Comparison of ENCODE assay signal across 9 mouse cellular contexts in genomic region chr10:43477459-43477858, GRCm38 (mm10). TPM values are rescaled to one million over a fixed set of nuclear protein-coding genes. Genes with fewer than 3 reads are reported as not detected.
DNase-seq lines count a peak whose midpoint lies in the region; ATAC-seq lines count a peak whose summit lies in the region.
"Had no signal": no experiment of that assay in that cellular context is flagged by ENCODE, and none has a peak within 500 bp of the region (broad histone marks: within the 10 kb centered on the region; RNA-seq: fewer than 3 reads in every experiment).

No protein-coding gene starts in this region.

- H3K9me3 ChIP-seq in liver, embryonic 11.5 days (ENCODE audit: control insufficient read depth, low read length), result no peaks in the 10 kb centered on the region
- no peaks in the 10 kb centered on the region for H3K9me3 ChIP-seq in embryonic facial prominence, embryonic 10.5 days
- no peaks in the 10 kb centered on the region for H3K9me3 ChIP-seq in intestine, embryonic 16.5 days (ENCODE audit: control insufficient read depth, low read length)
- H3K9me3 ChIP-seq in neural tube, embryonic 15.5 days (replicated peaks), result no peaks in the 10 kb centered on the region

- H3K27me3 ChIP-seq in liver, embryonic 11.5 days (replicated peaks; ENCODE audit: control insufficient read depth, insufficient read depth, low read length), result no peaks in the 10 kb centered on the region
- H3K27me3 ChIP-seq in embryonic facial prominence, embryonic 10.5 days (replicated peaks; ENCODE audit: low read depth, poor library complexity, severe bottlenecking), result no peaks in the 10 kb centered on the region
- no peaks in the 10 kb centered on the region for H3K27me3 ChIP-seq in intestine, embryonic 16.5 days (replicated peaks; ENCODE audit: control insufficient read depth, insufficient read depth, low read length)
- no peaks in the 10 kb centered on the region for H3K27me3 ChIP-seq in neural tube, embryonic 15.5 days (replicated peaks)

- no peaks in the 10 kb centered on the region for H3K36me3 ChIP-seq in liver, embryonic 11.5 days (ENCODE audit: control insufficient read depth, insufficient read depth, low read length)
- no peaks in the 10 kb centered on the region for H3K36me3 ChIP-seq in embryonic facial prominence, embryonic 10.5 days (replicated peaks)
- no peaks in the 10 kb centered on the region for H3K36me3 ChIP-seq in intestine, embryonic 16.5 days (ENCODE audit: control insufficient read depth, insufficient read depth, low read length)
- H3K36me3 ChIP-seq in neural tube, embryonic 15.5 days, result no peaks in the 10 kb centered on the region

- peak overlapping the region; percentile 79 for H3K4me3 ChIP-seq in liver, embryonic 11.5 days (ENCODE audit: low read depth, low read length)
- peak overlapping the region; percentile 86 for H3K4me3 ChIP-seq in embryonic facial prominence, embryonic 10.5 days
- H3K4me3 ChIP-seq in intestine, embryonic 16.5 days (ENCODE audit: low read length), result peak overlapping the region; percentile 83
- peak overlapping the region; percentile 88 for H3K4me3 ChIP-seq in neural tube, embryonic 15.5 days (replicated peaks)

- H3K4me2 ChIP-seq in liver, embryonic 11.5 days, result peak overlapping the region; percentile 97
- peak overlapping the region; percentile 89 for H3K4me2 ChIP-seq in intestine, embryonic 16.5 days (ENCODE audit: low read depth, low read length)
- peak overlapping the region; percentile 98 for H3K4me2 ChIP-seq in neural tube, embryonic 15.5 days

- 25% methylated on average over 9 of the region's 9 CpGs for WGBS in liver, embryonic 11.5 days
- WGBS in embryonic facial prominence, embryonic 10.5 days, result 6% methylated on average over 9 of the region's 9 CpGs
- 23% methylated on average over 9 of the region's 9 CpGs for WGBS in intestine, embryonic 16.5 days
- WGBS in neural tube, embryonic 15.5 days, result 5% methylated on average over 9 of the region's 9 CpGs

- peak overlapping the region; percentile 41; the same call in 1 of the 2 replicates for H3K27ac ChIP-seq in liver, embryonic 11.5 days (ENCODE audit: low read depth, low read length)
- peak overlapping the region; percentile 100 for H3K27ac ChIP-seq in embryonic facial prominence, embryonic 10.5 days (replicated peaks)
- H3K27ac ChIP-seq in intestine, embryonic 16.5 days (ENCODE audit: low read length), result no peak overlapping the region
- no peak overlapping the region for H3K27ac ChIP-seq in neural tube, embryonic 15.5 days (replicated peaks)

- ATAC-seq in liver, embryonic 11.5 days (replicated peaks; ENCODE audit: low FRiP score), result no peak
- no peak for ATAC-seq in intestine, embryonic 16.5 days
- ATAC-seq in neural tube, embryonic 15.5 days (ENCODE audit: low FRiP score), result no peak
- ATAC-seq: activated CD4-positive, CD25-positive, alpha-beta regulatory T cell, adult 4 months had no signal

- no peak for DNase-seq in liver, embryonic 11.5 days (ENCODE audit: low spot score)
- no peak for DNase-seq in liver
- DNase-seq in embryonic facial prominence, embryonic 10.5 days (ENCODE audit: low spot score), result peak; percentile 22
- no peak for DNase-seq in frontal cortex, postnatal 25 days (ENCODE audit: low spot score in 2 of 2)
- DNase-seq in urinary bladder, adult 18-20 months (ENCODE audit: low spot score in 2 of 2), result no peak
- DNase-seq in urinary bladder, adult 2 months (ENCODE audit: low spot score), result no peak

- H3K9ac ChIP-seq in liver, embryonic 11.5 days (ENCODE audit: low read depth, low read length), result peak overlapping the region; percentile 93
- peak overlapping the region; percentile 97; the same call in 1 of the 2 replicates for H3K9ac ChIP-seq in intestine, embryonic 16.5 days (ENCODE audit: low read depth, low read length)
- peak overlapping the region; percentile 81 for H3K9ac ChIP-seq in neural tube, embryonic 15.5 days (replicated peaks)

- peaks cover 27% of the 10 kb centered on the region for H3K4me1 ChIP-seq in liver, embryonic 11.5 days (replicated peaks; ENCODE audit: control insufficient read depth, insufficient read depth, low read length)
- peaks cover 38% of the 10 kb centered on the region for H3K4me1 ChIP-seq in embryonic facial prominence, embryonic 10.5 days
- H3K4me1 ChIP-seq in intestine, embryonic 16.5 days (ENCODE audit: control insufficient read depth, insufficient read depth, low read length), result peaks cover 5% of the 10 kb centered on the region; the same call in 1 of the 2 replicates
- H3K4me1 ChIP-seq in neural tube, embryonic 15.5 days, result peaks cover 35% of the 10 kb centered on the region

RNA-seq across cellular contexts. Expression of gene Bend3, which starts 1.2 kb away (rescaled TPM):
- polyA plus RNA-seq in liver, embryonic 11.5 days (2014; fragmentation: Nextera tagmentation; extraction: Ambion mirVana), result 7.2 TPM in 2 replicates
- 9.1 and 10.8 TPM in 2 replicates for polyA plus RNA-seq in embryonic facial prominence, embryonic 10.5 days (2016; fragmentation: Nextera tagmentation; extraction: Ambion mirVana)
- 2.1 and 2.2 TPM in 2 replicates for polyA plus RNA-seq in intestine, embryonic 16.5 days (2015; fragmentation: Nextera tagmentation; extraction: Ambion mirVana)
- 2.5 and 2.9 TPM in 2 replicates for polyA plus RNA-seq in neural tube, embryonic 15.5 days (2015; fragmentation: Nextera tagmentation; extraction: Ambion mirVana)
- polyA plus RNA-seq in urinary bladder, adult 2 months (2012; rRNA removed), result 2.9 and 3.5 TPM in 2 replicates

RNA-seq across cellular contexts. Expression of gene Gm9803, which starts 46.4 kb away (rescaled TPM):
- 10.3 and 11.6 TPM in 2 replicates for polyA plus RNA-seq in liver, embryonic 11.5 days (2014; fragmentation: Nextera tagmentation; extraction: Ambion mirVana)
- polyA plus RNA-seq in embryonic facial prominence, embryonic 10.5 days (2016; fragmentation: Nextera tagmentation; extraction: Ambion mirVana), result 13.9 and 14.3 TPM in 2 replicates
- 3.8 and 12.6 TPM in 2 replicates for polyA plus RNA-seq in intestine, embryonic 16.5 days (2015; fragmentation: Nextera tagmentation; extraction: Ambion mirVana)
- polyA plus RNA-seq in neural tube, embryonic 15.5 days (2015; fragmentation: Nextera tagmentation; extraction: Ambion mirVana), result 17.6 and 25.6 TPM in 2 replicates
- 13.1 and 16.7 TPM in 2 replicates for polyA plus RNA-seq in urinary bladder, adult 2 months (2012; rRNA removed)

Comparison
In these comparisons a context has a peak if more than half of its experiments do, and no peak if none do; other contexts are left out.
1. H3K27ac ChIP-seq: peak in liver, embryonic 11.5 days (single experiment) and embryonic facial prominence, embryonic 10.5 days (single experiment); none in intestine, embryonic 16.5 days (single experiment) and neural tube, embryonic 15.5 days (single experiment).
2. Peak in every context shown above with its lines, with median percentiles within 50 percentile points of each other: H3K4me2 ChIP-seq, H3K4me3 ChIP-seq and H3K9ac ChIP-seq.